ENCODE assay signal across 8 mouse cellular contexts in genomic region chr3:132084680-132085079, GRCm38 (mm10). TPM values are rescaled to one million over a fixed set of nuclear protein-coding genes. Genes with fewer than 3 reads are reported as not detected.
DNase-seq lines count a peak whose midpoint lies in the region; ATAC-seq and TF ChIP-seq lines count a peak whose summit lies in the region.

No protein-coding gene starts in this region.

- H3K9me3 ChIP-seq in E14TG2a.4 (ENCODE audit: low read length), result no peaks in the 10 kb centered on the region
- H3K9me3 ChIP-seq in hindbrain, embryonic 16.5 days (ENCODE audit: control insufficient read depth, low read length), result no peaks in the 10 kb centered on the region
- no peaks in the 10 kb centered on the region for H3K9me3 ChIP-seq in liver, embryonic 14.5 days (ENCODE audit: control insufficient read depth, low read length)

- DNase-seq in embryo, embryonic 10.5 days (ENCODE audit: low spot score), result peak; percentile 50
- DNase-seq in liver, embryonic 14.5 days (ENCODE audit: low read depth in 3 of 3, low spot score in 3 of 3), result no peak
- DNase-seq in thymus, postnatal 4 days, result no peak
- no peak for DNase-seq in adrenal gland, postnatal 25 days
- no peak for DNase-seq in layer of hippocampus, adult 9-10 months (ENCODE audit: low spot score)
- DNase-seq in right cerebral cortex, postnatal 14 days, result no peak

- no peak overlapping the region for H3K27ac ChIP-seq in hindbrain, embryonic 16.5 days (ENCODE audit: low read depth, low read length)
- no peak overlapping the region for H3K27ac ChIP-seq in liver, embryonic 14.5 days

- no peak for TF ChIP-seq EP300 in liver, embryonic 14.5 days (IDR thresholded peaks at IDR 0.05; ENCODE audit: low read depth)

- peak overlapping the region; percentile 100 for H3K4me2 ChIP-seq in hindbrain, embryonic 16.5 days (ENCODE audit: low read length)
- H3K4me2 ChIP-seq in liver, embryonic 14.5 days (ENCODE audit: low read depth), result peak overlapping the region; percentile 41

- WGBS in hindbrain, embryonic 16.5 days, result under 1% methylated on average over 8 of the region's 8 CpGs
- WGBS in liver, embryonic 14.5 days (ENCODE audit: insufficient replicate concordance), result 6% methylated on average over 8 of the region's 8 CpGs

- peak overlapping the region; percentile 69; the same call in 1 of the 2 replicates for H3K4me3 ChIP-seq in E14TG2a.4 (replicated peaks; ENCODE audit: low read length)
- H3K4me3 ChIP-seq in hindbrain, embryonic 16.5 days (ENCODE audit: low read length), result peak overlapping the region; percentile 55
- H3K4me3 ChIP-seq in liver, embryonic 14.5 days (ENCODE audit: insufficient read depth in 1 of 2, low read depth in 2 of 2, low read length in 2 of 2), result no peak overlapping the region

- H3K9ac ChIP-seq in hindbrain, embryonic 16.5 days (ENCODE audit: low read depth, low read length), result peak overlapping the region; percentile 60; the same call in 1 of the 2 replicates
- no peak overlapping the region for H3K9ac ChIP-seq in liver, embryonic 14.5 days (replicated peaks)

- no peaks in the 10 kb centered on the region for H3K36me3 ChIP-seq in E14TG2a.4 (ENCODE audit: insufficient read depth, low read length)
- no peaks in the 10 kb centered on the region for H3K36me3 ChIP-seq in hindbrain, embryonic 16.5 days (ENCODE audit: control insufficient read depth, insufficient read depth, low read length)
- no peaks in the 10 kb centered on the region for H3K36me3 ChIP-seq in liver, embryonic 14.5 days (replicated peaks; ENCODE audit: control insufficient read depth, insufficient read depth, low read depth)

- ATAC-seq in hindbrain, embryonic 16.5 days, result no peak
- ATAC-seq in liver, embryonic 14.5 days (ENCODE audit: insufficient read depth), result no peak

- peaks cover 36% of the 10 kb centered on the region for H3K27me3 ChIP-seq in E14TG2a.4 (ENCODE audit: insufficient read depth, low read length)
- H3K27me3 ChIP-seq in hindbrain, embryonic 16.5 days (replicated peaks; ENCODE audit: control insufficient read depth, insufficient read depth, low read length), result peaks cover 7% of the 10 kb centered on the region
- H3K27me3 ChIP-seq in liver, embryonic 14.5 days (ENCODE audit: control insufficient read depth, insufficient read depth, low read length), result peaks cover 22% of the 10 kb centered on the region

- peaks cover 32% of the 10 kb centered on the region for H3K4me1 ChIP-seq in E14TG2a.4 (replicated peaks; ENCODE audit: low read depth, low read length)
- peaks cover 24% of the 10 kb centered on the region for H3K4me1 ChIP-seq in hindbrain, embryonic 16.5 days (ENCODE audit: control insufficient read depth, insufficient read depth, low read depth, low read length)
- 0 out of 4 replicates have a peak, but pooled peaks cover 0 to 3% of the 10 kb centered on the region in 2 experiments for H3K4me1 ChIP-seq in liver, embryonic 14.5 days (replicated peaks; ENCODE audit: control insufficient read depth in 2 of 2, insufficient read depth in 2 of 2, low read length in 1 of 2)

- no peak for TF ChIP-seq CTCF in E14TG2a.4 (conservative IDR thresholded peaks at IDR 0.05; ENCODE audit: low read length)
- TF ChIP-seq CTCF in liver, embryonic 14.5 days (IDR thresholded peaks at IDR 0.05; ENCODE audit: low read depth), result no peak

RNA-seq across cellular contexts. Expression of gene Dkk2, which starts 0.4 kb away (rescaled TPM):
- 1.9 and 2.1 TPM in 2 replicates for polyA plus RNA-seq in hindbrain, embryonic 16.5 days (2015; fragmentation: Nextera tagmentation; extraction: Ambion mirVana)
- 0.14 and 0.35 TPM in 2 replicates for polyA plus RNA-seq in liver, embryonic 14.5 days (2012; rRNA removed)
- 0.13 and 0.24 TPM in 2 replicates for polyA plus RNA-seq in liver, embryonic 14.5 days (2014; fragmentation: Nextera tagmentation; extraction: Ambion mirVana)
- total RNA-seq in adrenal gland, postnatal 25 days (2021), result 1.7 and 2.3 TPM in 2 replicates

Comparison
In these comparisons a context has a peak if more than half of its experiments do, and no peak if none do; other contexts are left out.
1. H3K4me3 ChIP-seq: peak in E14TG2a.4 (single experiment) and hindbrain, embryonic 16.5 days (single experiment); none in liver, embryonic 14.5 days (0 of 2).